8 mouse cellular contexts compared by ENCODE assay signal in the genomic region with DNA sequence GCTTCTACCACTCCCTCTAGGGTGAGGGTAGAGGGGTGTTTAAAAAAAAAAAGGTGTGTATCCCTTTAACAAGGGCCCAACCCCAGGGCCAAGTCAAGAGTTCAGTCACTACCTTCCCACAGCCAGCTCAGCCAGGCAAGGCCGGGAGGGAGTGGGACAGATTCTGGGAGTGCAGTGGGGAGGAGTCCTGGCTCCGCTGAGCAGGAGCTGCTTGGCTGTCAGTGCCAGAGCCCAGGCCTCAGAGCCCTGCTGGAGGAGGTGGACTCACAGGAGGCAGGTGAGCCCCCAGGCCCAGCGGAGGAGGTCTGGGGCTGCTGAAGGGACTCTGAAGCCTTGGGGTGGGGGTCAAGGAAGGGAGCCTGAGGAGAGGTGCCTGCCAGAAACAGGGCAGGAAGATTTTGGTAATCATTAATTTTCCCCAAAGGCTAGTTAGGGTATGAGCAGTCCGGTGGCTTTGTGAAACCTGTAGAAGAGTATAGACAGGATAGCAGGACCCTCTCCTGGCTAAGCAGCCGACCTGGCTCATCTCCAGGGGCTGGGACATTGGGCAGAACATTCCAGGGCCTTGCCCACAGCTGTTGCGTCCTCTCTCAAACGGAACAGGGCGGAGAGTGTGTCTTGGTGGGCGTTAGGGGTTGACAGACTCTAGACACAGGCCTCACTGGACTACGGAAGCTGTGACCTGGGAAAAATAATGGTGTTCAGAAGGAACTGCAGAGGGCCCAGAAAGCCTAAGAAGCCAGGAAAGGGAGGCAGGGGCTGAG. TPM values are rescaled to one million over a fixed set of nuclear protein-coding genes. Genes with fewer than 3 reads are reported as not detected.
DNase-seq lines count a peak whose midpoint lies in the region; ATAC-seq lines count a peak whose summit lies in the region.

A gene (plus strand): TSS at position 114 of the 764 bp plus-strand sequence.

- no peak within 1 kb of the TSS for H3K4me2 ChIP-seq in limb, embryonic 12.5 days
- H3K4me2 ChIP-seq in midbrain, embryonic 16.5 days (ENCODE audit: low read length) = no peak within 1 kb of the TSS

- no peak for ATAC-seq in limb, embryonic 12.5 days (ENCODE audit: insufficient number of reproducible peaks, insufficient read depth, low FRiP score, low TSS enrichment, low read depth)
- no peak for ATAC-seq in midbrain, embryonic 16.5 days

- peaks cover 3% of the 10 kb centered on the region; the same call in 1 of the 2 replicates for H3K4me1 ChIP-seq in limb, embryonic 12.5 days (replicated peaks)
- 0 out of 2 replicates have a peak, but pooled peaks cover 3% of the 10 kb centered on the region for H3K4me1 ChIP-seq in midbrain, embryonic 16.5 days (ENCODE audit: control insufficient read depth, insufficient read depth, low read length)

- no peaks in the 10 kb centered on the region for H3K9me3 ChIP-seq in limb, embryonic 12.5 days
- no peaks in the 10 kb centered on the region for H3K9me3 ChIP-seq in midbrain, embryonic 16.5 days (replicated peaks; ENCODE audit: control insufficient read depth, low read length, poor library complexity, severe bottlenecking)

- H3K4me3 ChIP-seq in limb, embryonic 12.5 days (replicated peaks) = no peak within 1 kb of the TSS
- H3K4me3 ChIP-seq in midbrain, embryonic 16.5 days (ENCODE audit: low read depth, low read length) = no peak within 1 kb of the TSS

- no peak within 1 kb of the TSS for H3K9ac ChIP-seq in limb, embryonic 12.5 days (replicated peaks)
- no peak within 1 kb of the TSS for H3K9ac ChIP-seq in midbrain, embryonic 16.5 days (ENCODE audit: low read depth, low read length)

- H3K27ac ChIP-seq in limb, embryonic 12.5 days = no peak within 1 kb of the TSS
- no peak within 1 kb of the TSS for H3K27ac ChIP-seq in midbrain, embryonic 16.5 days (ENCODE audit: low read length)

- WGBS in limb, embryonic 12.5 days = 45% methylated on average over 10 of the region's 10 CpGs
- 51% methylated on average over 10 of the region's 10 CpGs for WGBS in midbrain, embryonic 16.5 days

- no peaks in the 10 kb centered on the region for H3K36me3 ChIP-seq in limb, embryonic 12.5 days
- H3K36me3 ChIP-seq in midbrain, embryonic 16.5 days (ENCODE audit: control insufficient read depth, insufficient read depth, low read length) = no peaks in the 10 kb centered on the region

- H3K27me3 ChIP-seq in limb, embryonic 12.5 days = peaks cover 18% of the 10 kb centered on the region; the same call in 1 of the 2 replicates
- no peaks in the 10 kb centered on the region for H3K27me3 ChIP-seq in midbrain, embryonic 16.5 days (ENCODE audit: control insufficient read depth, insufficient read depth, low read depth, low read length)

- peak; percentile 18 for DNase-seq in embryo, embryonic 11 days
- no peak for DNase-seq in embryo, embryonic 10.5 days (ENCODE audit: low spot score)
- DNase-seq in cerebellum, postnatal 14 days = peak; percentile 55 to 59
- DNase-seq in heart, adult 18-20 months = peak; percentile 86 to 93
- peak; percentile 87 for DNase-seq in kidney, adult 18-20 months
- DNase-seq in T-cell, adult 2 months (ENCODE audit: low spot score) = no peak

RNA-seq across cellular contexts. Expression of the gene that starts here (rescaled TPM):
- 10 to 100 TPM; 62.9 to 71.8 TPM for total RNA-seq in heart, adult 18-20 months (2021)
- polyA plus RNA-seq in limb, embryonic 12.5 days (2016; fragmentation: Nextera tagmentation; extraction: Ambion mirVana) = 39.6 and 43.7 TPM in 2 replicates
- 34.4 and 36.5 TPM in 2 replicates for polyA plus RNA-seq in midbrain, embryonic 16.5 days (2015; fragmentation: Nextera tagmentation; extraction: Ambion mirVana)

Comparison
In these comparisons a context has a peak if more than half of its experiments do, and no peak if none do; other contexts are left out.
1. DNase-seq: peak in embryo, embryonic 11 days (single experiment), cerebellum, postnatal 14 days (2 of 2), heart, adult 18-20 months (2 of 2) and kidney, adult 18-20 months (single experiment); none in embryo, embryonic 10.5 days (single experiment) and T-cell, adult 2 months (single experiment).